Mouse (Mus musculus) cortical plate, adult 2 months (tissue): ENCODE measurements around the gene Grtp1. TPM values are rescaled to one million over a fixed set of nuclear protein-coding genes. Genes with fewer than 3 reads are reported as not detected.

ENCODE experiments used
- H3K27ac ChIP-seq: fragments of 200-500 bp; 2 replicates; pipeline ENCODE4 v1.5.1; 2012; ENCODE audit warnings: low read length, control low read depth, inconsistent platforms; ENCODE audit not compliant: insufficient read depth
- H3K4me1 ChIP-seq: fragments of 200-500 bp; 2 replicates; pipeline ENCODE4 v1.6.1; 2011; ENCODE audit warnings: low read length; ENCODE audit not compliant: control insufficient read depth, insufficient read depth
- H3K4me3 ChIP-seq: fragments of 200-500 bp; 2 replicates; pipeline ENCODE4 v1.5.1; 2011; ENCODE audit warnings: mild to moderate bottlenecking, low read length, control low read depth; ENCODE audit not compliant: insufficient read depth
- CTCF ChIP-seq: fragments of 200-500 bp; IDR thresholded peaks from 2 replicates; pipeline ENCODE4 v1.5.1; 2011; ENCODE audit warnings: mild to moderate bottlenecking, control low read depth, low read length; ENCODE audit not compliant: insufficient read depth; ENCODE audit errors: extremely low read depth
- POLR2A ChIP-seq: fragments of 200-500 bp; IDR thresholded peaks from 2 replicates; pipeline ENCODE4 v1.6.1; 2011; ENCODE audit warnings: mild to moderate bottlenecking, low read length, control low read depth; ENCODE audit not compliant: insufficient read depth; ENCODE audit errors: extremely low read depth
- polyA plus RNA-seq: library from polyadenylated mRNA; depleted of rRNA; stranded (reverse); fragments of >200 nt; gene quantifications from 2 replicates; pipeline ENCODE4 v1.2.3, GENCODE M21; 2012

Gene Grtp1
- polyA plus RNA-seq, 1 experiment = 6.5 TPM

DNA sequence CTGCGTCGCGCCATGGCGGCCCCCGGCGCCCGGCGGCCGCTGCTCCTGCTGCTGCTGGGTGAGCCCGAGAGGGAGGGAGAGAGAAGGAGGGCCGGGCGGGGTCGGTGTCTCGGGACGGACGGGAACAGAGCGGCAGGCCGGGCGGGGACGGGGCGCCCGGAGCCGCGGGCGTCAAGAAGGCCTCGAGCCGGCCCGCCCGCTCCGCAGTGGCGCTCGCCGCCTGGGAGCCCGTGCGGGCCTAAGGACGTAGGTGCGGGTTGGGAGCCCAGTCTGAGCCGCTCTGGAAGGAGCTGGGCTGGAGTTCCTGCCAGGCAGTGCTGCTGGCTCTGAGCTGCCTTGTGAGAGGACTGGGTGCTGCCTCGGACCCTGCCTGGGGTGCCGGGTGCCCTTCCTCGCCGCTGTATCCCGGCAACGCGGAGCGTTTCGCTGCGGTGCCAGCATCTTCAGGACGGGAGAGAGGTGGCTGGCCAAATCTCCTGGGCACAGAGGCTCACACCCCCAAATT, 41.0 kb downstream of the Grtp1 start:
- peak overlapping the region; percentile 17; the same call in 1 of the 2 replicates for H3K27ac ChIP-seq
- H3K4me1 ChIP-seq = peaks cover 6% of the 10 kb centered on the region
- H3K4me3 ChIP-seq = peak overlapping the region; percentile 97
- no peak for TF ChIP-seq CTCF
- no peak for TF ChIP-seq POLR2A

- TF ChIP-seq POLR2A (peak; percentile 50; the same call in 1 of the 2 replicates), CTCF (no peak)
- H3K4me1 ChIP-seq = peaks cover 6% of the 10 kb centered on the region
- peak within 1 kb of the TSS; percentile 97 for H3K4me3 ChIP-seq
- peak within 1 kb of the TSS; percentile 66 for H3K27ac ChIP-seq
Observed at GRCm38 (mm10) chr8:13158718-13159376, 41.6 kb downstream of the Grtp1 start, which contains the start of gene Lamp1. TSS of gene Lamp1 (plus strand) at chr8:13159161.

DNA sequence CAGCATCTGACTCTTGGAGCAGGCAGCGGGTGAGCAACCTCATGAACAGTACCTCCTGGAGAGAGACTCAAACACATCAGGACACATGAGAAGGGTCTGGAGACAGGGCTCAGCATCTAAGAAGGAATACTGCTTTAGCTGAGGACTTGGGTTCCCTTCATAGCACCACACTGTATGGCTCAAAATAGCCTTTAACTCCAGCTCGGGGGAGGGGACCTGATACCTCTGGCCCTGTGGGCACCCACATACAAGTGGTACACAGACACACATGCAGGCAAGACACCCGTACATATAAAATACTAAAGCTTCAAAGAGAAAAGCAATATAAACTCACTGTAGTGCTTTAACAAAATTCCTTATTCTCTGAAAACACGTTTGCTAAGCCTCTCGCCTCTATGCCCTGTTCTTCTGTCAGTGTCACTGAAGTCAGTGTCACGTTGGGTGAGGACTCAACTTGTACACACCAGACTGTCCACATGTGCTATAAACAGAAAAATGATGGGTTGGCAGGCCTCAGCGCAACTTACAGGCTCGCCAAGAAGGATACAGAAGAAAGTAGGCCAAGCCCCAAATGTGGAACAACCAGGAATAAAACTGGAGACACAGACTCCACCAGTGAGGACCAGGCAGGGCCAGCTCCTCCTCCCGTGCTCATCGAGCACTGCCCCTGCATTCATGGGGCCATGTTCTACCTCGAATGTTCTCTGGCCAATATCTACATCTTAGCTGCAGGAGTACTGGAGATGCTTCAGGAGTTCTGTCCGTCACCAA, 43.9 kb downstream of the Grtp1 start:
- Histone ChIP-seq H3K4me1 (peaks cover 4% of the 10 kb centered on the region), H3K27ac (no peak overlapping the region), H3K4me3 (no peak overlapping the region)
- TF ChIP-seq CTCF = no peak
- 0 out of 2 replicates have a peak, but pooled peaks have one; percentile 16 for TF ChIP-seq POLR2A

DNA sequence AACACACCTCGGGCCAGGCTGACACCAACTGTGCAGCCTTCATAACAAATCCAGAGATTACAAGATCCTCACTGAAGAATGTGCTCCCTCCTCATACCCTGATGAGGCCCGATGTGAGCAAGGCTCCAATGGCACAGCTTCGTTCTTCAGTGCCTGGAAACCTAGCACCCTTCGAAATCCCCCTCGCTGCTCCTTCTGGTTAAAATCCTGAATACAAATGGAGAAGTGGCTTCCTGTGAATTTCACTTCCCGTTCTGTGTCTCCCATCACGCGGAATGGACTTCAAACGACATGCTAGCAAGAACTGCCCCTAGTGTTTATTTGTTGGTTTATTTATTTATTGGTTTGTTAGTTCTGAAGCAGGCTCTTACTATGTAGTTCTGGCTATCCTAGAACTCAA, 45.1 kb downstream of the Grtp1 start:
- H3K27ac ChIP-seq = no peak overlapping the region
- H3K4me1 ChIP-seq = peaks cover 3% of the 10 kb centered on the region
- H3K4me3 ChIP-seq = no peak overlapping the region
- TF ChIP-seq POLR2A = no peak
- no peak for TF ChIP-seq CTCF

DNA sequence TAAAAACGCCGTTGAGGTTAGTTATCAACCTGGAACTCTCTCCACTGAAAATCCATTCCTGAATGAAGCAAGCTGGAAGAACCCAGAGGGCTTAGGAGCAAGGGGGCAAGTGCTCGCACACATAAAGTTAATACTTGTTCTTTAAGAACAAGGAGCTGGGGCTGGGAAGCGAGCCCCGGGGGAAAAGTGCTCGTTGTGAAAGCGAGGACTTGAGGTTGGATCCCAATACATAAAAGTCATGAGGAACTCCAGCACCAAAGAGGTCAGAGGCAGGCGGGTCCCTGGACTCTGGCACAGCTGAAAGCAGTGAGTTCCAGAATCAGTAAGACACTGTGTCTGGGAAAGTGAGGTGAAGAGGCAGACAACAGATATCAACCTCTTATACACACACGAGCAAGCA, 46.3 kb downstream of the Grtp1 start:
- TF ChIP-seq POLR2A (no peak), CTCF (no peak)
- Histone ChIP-seq H3K4me3 (no peak overlapping the region), H3K27ac (no peak overlapping the region), H3K4me1 (peaks cover 2% of the 10 kb centered on the region; the same call in 1 of the 2 replicates)

GRCm38 (mm10) chr8:13150929-13151328, 49.5 kb downstream of the Grtp1 start:
- no peak overlapping the region for H3K27ac ChIP-seq
- H3K4me1 ChIP-seq = no peaks in the 10 kb centered on the region
- TF ChIP-seq POLR2A (no peak), CTCF (no peak)
- H3K4me3 ChIP-seq = no peak overlapping the region

DNA sequence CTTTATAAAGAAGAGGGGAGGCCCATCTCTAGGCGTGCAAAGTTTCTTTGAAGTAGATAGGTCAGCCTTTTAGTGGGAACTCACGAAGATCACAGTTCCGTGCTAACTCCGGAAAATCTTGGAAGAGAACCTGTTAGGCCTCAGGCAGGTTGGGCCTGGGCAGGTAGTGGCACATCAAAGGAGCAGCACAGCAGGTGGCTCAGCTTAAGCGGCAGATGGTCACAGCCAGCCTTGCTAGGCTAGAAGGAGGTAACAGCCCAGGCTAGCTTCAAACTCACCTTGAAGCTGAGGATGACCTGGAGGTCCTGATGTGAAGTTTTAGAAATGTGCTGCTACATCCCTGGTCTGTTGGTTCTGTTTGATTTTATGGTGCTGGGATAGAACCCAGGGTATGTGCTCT, 50.6 kb downstream of the Grtp1 start:
- Histone ChIP-seq H3K27ac (no peak overlapping the region), H3K4me1 (no peaks in the 10 kb centered on the region), H3K4me3 (no peak overlapping the region)
- TF ChIP-seq POLR2A (no peak), CTCF (no peak)

DNA sequence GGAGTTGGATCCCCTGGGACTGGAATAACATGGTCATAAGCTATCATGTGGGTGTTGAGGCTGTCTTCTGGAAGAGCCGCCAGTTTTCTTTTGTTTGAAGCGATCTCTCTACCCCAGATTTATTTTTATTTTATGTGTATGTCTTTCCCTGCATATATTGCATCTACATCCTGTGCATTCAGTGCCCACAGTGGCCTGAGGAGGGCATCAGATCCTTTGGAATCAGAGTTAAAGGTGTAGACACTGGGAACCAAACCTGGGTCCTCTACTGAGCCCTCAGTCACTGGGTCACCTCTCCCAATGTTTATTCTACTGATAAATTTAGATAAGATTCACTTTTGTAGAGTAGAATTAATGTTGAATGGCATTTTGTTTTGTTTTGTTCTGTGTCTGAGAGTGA, 51.1 kb downstream of the Grtp1 start:
- TF ChIP-seq CTCF (no peak), POLR2A (no peak)
- H3K4me3 ChIP-seq = no peak overlapping the region
- H3K4me1 ChIP-seq = no peaks in the 10 kb centered on the region
- no peak overlapping the region for H3K27ac ChIP-seq

DNA sequence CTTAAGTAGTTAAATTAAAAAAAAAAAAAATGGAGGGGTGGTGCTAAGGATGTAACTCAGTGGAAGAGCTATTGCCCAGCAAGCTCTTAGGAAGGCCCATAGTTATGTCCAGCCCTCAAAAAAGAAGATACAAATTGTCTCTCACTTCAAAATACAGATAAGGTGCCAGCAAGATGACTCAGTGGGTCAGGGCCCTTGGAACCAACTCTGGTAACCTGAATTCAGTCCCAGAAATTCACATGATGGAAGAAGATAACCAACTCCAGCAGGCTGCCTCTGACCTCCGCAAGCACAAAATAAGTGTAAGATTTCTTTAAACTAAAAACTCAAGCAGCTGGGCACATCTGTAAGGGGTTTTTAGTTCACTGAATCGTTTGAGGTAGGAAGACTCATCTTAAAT, 51.9 kb downstream of the Grtp1 start:
- H3K4me1 ChIP-seq = no peaks in the 10 kb centered on the region
- H3K4me3 ChIP-seq = no peak overlapping the region
- no peak overlapping the region for H3K27ac ChIP-seq
- TF ChIP-seq POLR2A (no peak), CTCF (no peak)

- Histone ChIP-seq H3K4me3 (no peak overlapping the region), H3K27ac (no peak overlapping the region), H3K4me1 (no peaks in the 10 kb centered on the region)
- TF ChIP-seq POLR2A = no peak
- TF ChIP-seq CTCF = no peak
Observed at GRCm38 (mm10) chr8:13141681-13142080, 58.7 kb downstream of the Grtp1 start.

- H3K4me1 ChIP-seq = no peaks in the 10 kb centered on the region
- H3K4me3 ChIP-seq = no peak overlapping the region
- H3K27ac ChIP-seq = no peak overlapping the region
- TF ChIP-seq CTCF (no peak), POLR2A (no peak)
Observed at GRCm38 (mm10) chr8:13139641-13140182, 60.7 kb downstream of the Grtp1 start.
